Mouse (Mus musculus): ENCODE data around the gene Abl2.

DNA sequence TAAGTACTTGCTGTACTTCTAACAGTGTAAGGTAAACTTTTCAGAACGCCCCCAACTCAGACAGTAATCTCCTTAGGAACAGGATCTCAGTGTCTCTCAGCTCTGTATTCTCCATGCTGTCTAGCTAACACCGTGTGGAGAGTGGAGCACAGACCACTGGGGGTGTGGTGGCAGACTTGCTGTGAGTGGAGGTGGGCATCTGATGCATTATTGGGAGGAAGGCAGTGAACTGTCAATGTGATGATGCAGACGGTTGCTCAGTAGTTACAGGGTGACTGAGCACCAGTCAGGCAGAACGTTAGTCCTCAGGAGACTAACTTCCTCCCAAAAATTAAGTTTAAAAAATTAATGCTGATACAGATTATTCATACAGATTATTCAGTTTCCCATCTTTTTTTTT is 38.5 kb downstream of the Abl2 start:
- TF ChIP-seq POLR2A (IDR thresholded peaks at IDR 0.05; ENCODE audit: low read depth, low read length) (no peak), CTCF (IDR thresholded peaks at IDR 0.05; ENCODE audit: borderline replicate concordance, insufficient read depth, low read length) (no peak)

Data from embryonic fibroblast, embryonic 13.5 days (primary cell).